Mouse (Mus musculus) cerebellum, adult 11 months (tissue): Measurements from ENCODE around the gene 9930111J21Rik1.
"Not testable (repeated sequence)": the region's sequence is repeated elsewhere in the genome, so short reads cannot be mapped to it uniquely, and the experiment has no call there.

Source experiments
- DNase-seq: peaks from one replicate; pipeline ENCODE4 v3.0.0; 2022

The 9930111J21Rik1 gene

GRCm38 (mm10) chr11:48908459-48908858, 70.7 kb downstream of the 9930111J21Rik1 start:
- DNase-seq: no peak

- no peak for DNase-seq
These were observed 77.2 kb downstream of the 9930111J21Rik1 start, which contains the start of gene Gm5431 for GRCm38 (mm10) chr11:48902021-48902420. Gm5431 (minus strand) TSS chr11:48902214.

GRCm38 (mm10) chr11:48901567-48901930, 77.6 kb downstream of the 9930111J21Rik1 start:
- DNase-seq: not testable (repeated sequence)

GRCm38 (mm10) chr11:48900654-48901566, 78.3 kb downstream of the 9930111J21Rik1 start:
- not testable (repeated sequence) for DNase-seq

- DNase-seq: no peak
These were observed 80.3 kb downstream of the 9930111J21Rik1 start for GRCm38 (mm10) chr11:48898812-48899431.
